Mouse (Mus musculus): ENCODE data around the gene Vat1l.

GRCm38 (mm10) chr8:114274558-114274957, 69.1 kb downstream of the Vat1l start:
- TF ChIP-seq CTCF (IDR thresholded peaks at IDR 0.05; ENCODE audit: low read depth) = no peak
- TF ChIP-seq EP300 (optimal IDR thresholded peaks at IDR 0.05) = no peak
